Mouse (Mus musculus) activated CD4-positive, CD25-positive, alpha-beta regulatory T cell, adult 9 weeks (primary cell): Measurements from ENCODE around the gene Tmem104. TPM values are rescaled to one million over a fixed set of nuclear protein-coding genes. Genes with fewer than 3 reads are reported as not detected.

Experiments
- polyA plus RNA-seq: library from polyadenylated mRNA; unstranded; fragments of 100-300 nt; shearing (Covaris generic); gene quantifications from one replicate; pipeline ENCODE4 v1.2.1, GENCODE M21; 2017

Gene Tmem104
- polyA plus RNA-seq, result 18.5 TPM

DNA sequence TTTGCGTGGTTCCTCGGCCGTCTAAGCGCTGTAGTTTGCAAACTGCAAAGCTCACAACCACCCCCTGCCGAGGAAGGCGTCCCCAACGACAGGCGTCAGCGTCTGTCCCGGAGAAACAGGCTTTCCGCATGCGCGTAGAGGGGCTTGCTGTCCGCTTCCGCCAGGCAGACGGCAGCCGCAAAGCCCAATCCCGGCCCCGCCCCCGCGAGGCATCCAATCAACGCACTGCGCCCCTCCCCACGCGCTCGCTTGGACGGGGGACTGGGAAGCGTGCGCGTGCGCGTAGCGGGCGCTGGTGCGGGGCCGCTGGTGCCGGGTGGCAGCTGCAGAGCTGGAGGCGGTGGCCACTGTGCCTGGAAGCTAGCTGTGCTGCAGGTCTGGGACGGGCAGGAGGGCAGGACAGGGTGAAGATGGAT lies at the start of gene Tmem104:
Gene Tmem104 (plus strand): TSS at position 264 of the 416 bp plus-strand sequence.

DNA sequence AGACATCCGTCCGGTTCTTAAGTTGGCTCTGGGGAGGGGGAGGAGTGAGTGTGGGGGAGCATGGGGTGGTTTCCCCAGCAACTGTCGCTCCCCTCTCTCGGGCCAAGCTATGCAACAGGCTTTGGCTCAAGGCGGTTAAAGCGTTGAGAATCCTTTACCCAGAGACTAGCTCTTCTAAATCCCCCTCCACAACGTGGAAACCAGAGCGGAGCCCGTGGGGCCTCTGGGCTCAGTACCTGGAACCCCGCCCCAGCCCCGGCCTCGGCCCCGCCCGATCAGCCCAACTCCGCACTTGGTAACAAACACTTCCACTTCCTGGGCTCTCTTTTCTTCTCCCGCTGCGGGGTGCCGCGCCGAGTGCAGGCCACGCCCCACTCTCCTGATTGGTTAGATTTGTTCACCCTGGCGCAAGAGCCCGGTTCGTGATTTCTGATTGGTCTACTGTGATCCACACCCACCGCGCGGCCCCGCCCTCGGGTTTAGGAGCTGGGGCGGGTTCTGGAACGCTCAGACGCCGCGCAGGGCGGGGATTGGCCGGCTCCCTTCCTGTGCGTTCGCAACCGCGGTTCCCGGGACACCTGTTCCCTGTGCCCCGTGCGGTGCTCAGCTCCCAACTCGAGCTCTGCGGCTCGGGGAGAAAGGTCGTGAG lies 24.3 kb upstream of the Tmem104 start, which contains the start of gene Slc9a3r1:
Gene Slc9a3r1 (plus strand): TSS at position 510 of the 649 bp plus-strand sequence.

DNA sequence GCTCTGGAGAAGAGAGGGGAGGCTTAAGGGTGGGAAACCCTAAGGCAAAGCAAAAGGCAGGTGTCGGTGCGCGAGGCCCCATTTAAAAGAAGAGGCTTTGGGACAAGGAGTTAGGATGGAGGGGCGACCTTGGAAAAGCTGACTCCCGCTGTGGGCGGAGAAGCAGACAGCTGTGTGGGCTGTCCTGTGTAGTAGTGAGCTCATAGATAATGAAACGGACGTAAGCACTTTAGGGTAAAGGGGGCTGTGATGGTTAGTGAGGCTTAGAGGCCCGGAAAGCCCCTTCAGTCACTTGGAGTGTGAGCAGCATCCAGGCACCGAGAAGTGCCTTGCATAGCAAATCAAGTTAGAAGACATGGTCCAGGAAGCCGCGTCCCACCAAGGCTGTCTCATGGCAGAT lies 406 bp downstream of the Tmem104 start, which contains the start of gene Nat9:
Gene Nat9 (minus strand): TSS at position 167 of the 400 bp plus-strand sequence.

DNA sequence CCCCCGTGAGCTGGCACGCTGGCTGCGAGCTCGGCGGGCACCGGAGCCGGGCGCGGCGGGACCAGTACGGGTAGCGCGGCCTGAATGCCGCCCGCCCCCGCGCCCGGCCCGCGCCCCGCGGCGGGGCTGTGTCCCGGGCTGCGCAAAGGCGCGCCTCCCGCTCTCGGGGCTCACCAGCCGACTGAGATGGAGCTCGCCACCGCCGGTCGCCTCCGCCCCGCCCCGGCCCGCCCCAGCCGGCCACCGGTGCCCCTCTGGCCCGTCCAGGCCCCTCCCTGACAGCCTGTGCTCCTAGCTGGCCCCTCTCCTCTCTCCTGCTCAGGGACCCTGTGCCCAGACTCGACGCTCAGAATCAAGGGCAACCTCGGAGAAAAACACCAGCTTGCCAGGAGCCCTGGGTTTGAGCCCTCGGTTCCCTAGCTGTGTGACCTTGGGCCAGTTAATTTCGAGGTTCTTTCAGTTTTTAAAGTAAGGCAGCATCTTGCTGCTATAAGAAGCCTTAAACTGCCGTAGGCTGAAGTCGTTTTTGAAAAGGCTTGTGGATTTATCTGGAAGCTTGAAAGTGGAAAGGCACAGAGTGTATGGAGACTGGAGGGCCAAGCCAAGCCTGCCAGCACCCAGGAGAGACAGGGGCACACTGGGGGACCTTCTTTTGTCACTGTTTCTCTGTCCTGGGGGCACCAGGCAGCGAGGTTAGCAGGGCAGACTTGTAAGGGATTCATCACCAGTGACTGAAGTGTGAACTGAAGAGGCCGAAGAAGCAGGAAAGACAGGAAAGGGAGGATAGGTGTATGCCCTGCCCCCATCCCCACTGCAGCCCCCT lies 80.0 kb downstream of the Tmem104 start, which contains the start of gene Grin2c:
Gene Grin2c (minus strand): TSS at position 183 of the 823 bp plus-strand sequence.

DNA sequence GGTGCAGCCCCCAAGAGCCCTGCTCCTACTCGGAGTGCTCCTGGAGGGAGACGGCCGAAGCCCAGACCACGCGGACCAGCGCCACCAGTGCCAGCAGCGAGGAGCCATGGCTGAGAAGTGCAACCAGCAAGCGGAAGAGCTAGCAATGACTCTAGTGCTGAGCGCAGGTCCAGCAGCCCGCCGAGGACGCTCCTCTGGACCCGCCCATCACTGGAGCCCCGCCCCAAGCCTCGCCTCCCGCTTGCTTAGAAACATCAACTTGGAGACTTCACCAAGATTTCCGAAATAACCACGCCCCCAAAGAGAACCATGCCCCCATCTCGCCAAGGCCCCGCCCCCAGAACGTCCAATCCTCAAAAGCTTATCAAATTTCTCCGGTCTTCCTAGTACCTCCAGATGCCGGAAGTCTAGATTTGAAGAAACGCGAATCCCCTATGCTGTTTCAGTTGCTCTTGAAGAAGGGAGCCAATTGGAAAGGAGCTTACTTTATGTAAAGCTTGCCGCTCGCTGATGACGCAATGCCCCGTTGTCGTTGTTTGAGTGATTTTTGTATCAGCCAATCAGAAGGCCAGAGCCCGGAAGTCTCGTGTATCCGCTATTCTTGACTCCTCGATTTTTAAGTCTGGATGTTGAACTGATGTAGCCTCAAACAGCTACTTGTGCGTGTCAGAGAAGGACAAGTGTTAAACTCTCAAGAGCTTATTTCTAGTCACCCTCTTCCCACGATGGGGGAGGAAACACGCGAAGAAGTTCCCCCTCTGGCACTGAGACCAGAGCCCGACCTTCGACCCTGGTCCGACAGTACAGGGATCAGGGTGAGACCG lies 89.7 kb downstream of the Tmem104 start, which contains the start of gene Fdxr:
Gene Fdxr (minus strand): TSS at position 271 of the 824 bp plus-strand sequence.

Other genes with a start within 250 kb of the Tmem104 start
- 0.42 TPM for gene Cd300c, start 218.3 kb upstream of the Tmem104 start, polyA plus RNA-seq
- gene Cd300ld, start 197.6 kb upstream of the Tmem104 start, polyA plus RNA-seq, result not detected
- gene Cd300c2, start 185.6 kb upstream of the Tmem104 start, polyA plus RNA-seq, result 1.6 TPM
- not detected for gene Cd300ld2, start 171.3 kb upstream of the Tmem104 start, polyA plus RNA-seq
- gene Cd300ld4, start 160.5 kb upstream of the Tmem104 start, polyA plus RNA-seq, result not detected
- gene Cd300ld5, start 149.7 kb upstream of the Tmem104 start, polyA plus RNA-seq, result not detected
- gene Cd300ld3, start 139.1 kb upstream of the Tmem104 start, polyA plus RNA-seq, result not detected
- 0.51 TPM for gene Cd300e, start 125.3 kb upstream of the Tmem104 start, polyA plus RNA-seq
- 198 TPM for gene Rab37, start 96.1 kb upstream of the Tmem104 start, polyA plus RNA-seq
- 0.75 TPM for gene Cd300lf, start 53.5 kb upstream of the Tmem104 start, polyA plus RNA-seq
- 578 TPM for gene Slc9a3r1, start 24.1 kb upstream of the Tmem104 start, polyA plus RNA-seq
- 17.9 TPM for gene Nat9, start 372 bp downstream of the Tmem104 start, polyA plus RNA-seq
- gene Grin2c, start 79.8 kb downstream of the Tmem104 start, polyA plus RNA-seq, result not detected
- gene Fdxr, start 89.6 kb downstream of the Tmem104 start, polyA plus RNA-seq, result 37.9 TPM
- 1.2 TPM for gene Fads6, start 110.2 kb downstream of the Tmem104 start, polyA plus RNA-seq
- gene Otop2, start 119.7 kb downstream of the Tmem104 start, polyA plus RNA-seq, result not detected
- not detected for gene Ush1g, start 134.6 kb downstream of the Tmem104 start, polyA plus RNA-seq
- gene Otop3, start 147.2 kb downstream of the Tmem104 start, polyA plus RNA-seq, result not detected
- 3.7 TPM for gene Hid1, start 180.3 kb downstream of the Tmem104 start, polyA plus RNA-seq
- gene Cdr2l, start 194.4 kb downstream of the Tmem104 start, polyA plus RNA-seq, result not detected
- gene Mrpl58, start 216.3 kb downstream of the Tmem104 start, polyA plus RNA-seq, result 163 TPM
- 739 TPM for gene Atp5h, start 232.5 kb downstream of the Tmem104 start, polyA plus RNA-seq
- gene Kctd2, start 232.6 kb downstream of the Tmem104 start, polyA plus RNA-seq, result 3.2 TPM